Comparison of ENCODE assay signal across 14 mouse cellular contexts in the genomic region with DNA sequence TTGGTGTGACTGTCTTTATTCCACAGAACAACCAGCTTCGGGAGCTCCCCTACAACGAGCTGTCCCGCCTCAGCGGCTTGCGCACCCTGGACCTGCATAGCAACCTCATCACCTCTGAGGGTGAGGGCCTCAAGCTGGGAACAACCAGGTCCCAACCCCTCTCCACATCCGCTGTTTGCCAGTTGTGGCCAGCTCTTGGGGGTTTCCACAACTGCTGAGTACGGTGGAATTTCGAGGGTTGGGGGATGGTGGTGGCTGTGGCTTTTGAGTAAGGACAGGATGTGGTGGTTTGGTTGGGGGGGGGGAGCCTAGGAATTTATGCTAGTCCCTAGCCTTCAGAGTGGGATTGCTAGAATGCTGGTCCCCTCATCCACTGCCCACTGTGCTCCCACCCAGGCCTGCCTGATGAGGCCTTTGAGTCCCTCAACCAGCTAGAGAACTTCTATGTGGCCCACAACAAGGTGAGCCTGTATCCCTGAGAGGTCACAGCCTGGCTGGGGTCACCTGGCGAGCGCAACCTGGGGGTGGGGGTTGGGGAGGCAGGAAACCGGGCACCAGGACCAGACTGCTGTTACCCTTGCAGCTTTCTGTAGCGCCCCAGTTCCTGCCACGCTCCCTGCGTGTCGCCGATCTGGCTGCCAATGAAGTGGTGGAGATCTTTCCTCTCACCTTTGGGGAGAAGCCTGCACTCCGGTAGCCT. TPM values are rescaled to one million over a fixed set of nuclear protein-coding genes. Genes with fewer than 3 reads are reported as not detected.
A peak's percentile ranks its signal among the peaks of the same experiment; 100 is the strongest.
DNase-seq lines count a peak whose midpoint lies in the region; ATAC-seq lines count a peak whose summit lies in the region.
"Had no signal": no experiment of that assay in that cellular context is flagged by ENCODE, and none has a peak within 500 bp of the region (broad histone marks: within the 10 kb centered on the region; RNA-seq: fewer than 3 reads in every experiment).

No protein-coding gene starts in this region.

- no peak overlapping the region for H3K4me2 ChIP-seq in hindbrain, embryonic 16.5 days (ENCODE audit: low read length)
- H3K4me2 ChIP-seq: intestine, embryonic 15.5 days had no signal

- peaks cover 8% of the 10 kb centered on the region for H3K36me3 ChIP-seq in hindbrain, embryonic 10.5 days
- H3K36me3 ChIP-seq in hindbrain, embryonic 16.5 days (ENCODE audit: control insufficient read depth, insufficient read depth, low read length) = peaks cover 5% of the 10 kb centered on the region
- peaks cover 18% of the 10 kb centered on the region for H3K36me3 ChIP-seq in embryonic facial prominence, embryonic 10.5 days (replicated peaks)

- H3K9me3 ChIP-seq in hindbrain, embryonic 10.5 days = no peaks in the 10 kb centered on the region
- H3K9me3 ChIP-seq in hindbrain, embryonic 16.5 days (ENCODE audit: control insufficient read depth, low read length) = no peaks in the 10 kb centered on the region
- H3K9me3 ChIP-seq in embryonic facial prominence, embryonic 10.5 days = no peaks in the 10 kb centered on the region
- H3K9me3 ChIP-seq: intestine, embryonic 15.5 days had no signal

- peaks cover 22% of the 10 kb centered on the region for H3K4me1 ChIP-seq in hindbrain, embryonic 10.5 days (replicated peaks)
- no peaks in the 10 kb centered on the region for H3K4me1 ChIP-seq in hindbrain, embryonic 16.5 days (ENCODE audit: control insufficient read depth, insufficient read depth, low read depth, low read length)
- H3K4me1 ChIP-seq in embryonic facial prominence, embryonic 10.5 days = peaks cover 32% of the 10 kb centered on the region

- ATAC-seq in hindbrain, embryonic 16.5 days = no peak
- peak; percentile 64 for ATAC-seq in megakaryocyte progenitor cell, adult 5-6 weeks (replicated peaks; ENCODE audit: poor library complexity)
- ATAC-seq: intestine, embryonic 15.5 days had no signal

- H3K27me3 ChIP-seq in hindbrain, embryonic 10.5 days (ENCODE audit: insufficient read depth, poor library complexity, severe bottlenecking) = peaks cover 12% of the 10 kb centered on the region
- H3K27me3 ChIP-seq in hindbrain, embryonic 16.5 days (replicated peaks; ENCODE audit: control insufficient read depth, insufficient read depth, low read length) = no peaks in the 10 kb centered on the region
- peaks cover 19% of the 10 kb centered on the region for H3K27me3 ChIP-seq in embryonic facial prominence, embryonic 10.5 days (replicated peaks; ENCODE audit: low read depth, poor library complexity, severe bottlenecking)
- H3K27me3 ChIP-seq: intestine, embryonic 15.5 days had no signal

- WGBS in hindbrain, embryonic 10.5 days = 73% methylated on average over 17 of the region's 17 CpGs
- WGBS in hindbrain, embryonic 16.5 days = 76% methylated on average over 17 of the region's 17 CpGs
- WGBS in embryonic facial prominence, embryonic 10.5 days = 69% methylated on average over 17 of the region's 17 CpGs

- 0 out of 2 replicates have a peak overlapping the region, but pooled peaks have one; percentile 18 for H3K27ac ChIP-seq in hindbrain, embryonic 10.5 days
- H3K27ac ChIP-seq in hindbrain, embryonic 16.5 days (ENCODE audit: low read depth, low read length) = no peak overlapping the region
- peak overlapping the region; percentile 63 for H3K27ac ChIP-seq in embryonic facial prominence, embryonic 10.5 days (replicated peaks)
- H3K27ac ChIP-seq: gastrocnemius, adult 2 months; intestine, embryonic 15.5 days had no signal

- DNase-seq in hindbrain, embryonic 10.5 days (ENCODE audit: low spot score) = no peak
- DNase-seq in 416B (ENCODE audit: low read depth) = peak; percentile 75
- DNase-seq in embryonic facial prominence, embryonic 10.5 days (ENCODE audit: low spot score) = no peak
- no peak for DNase-seq in adrenal gland, adult 2 months
- no peak for DNase-seq in neural tube, embryonic 10.5 days (ENCODE audit: extremely low spot score, low spot score)
- DNase-seq in yolk sac, embryonic 10.5 days (ENCODE audit: low spot score) = no peak
- DNase-seq: adrenal gland, postnatal 25 days; gastrocnemius, adult 2 months; right cerebral cortex, adult 18-20 months had no signal

- H3K9ac ChIP-seq in hindbrain, embryonic 16.5 days (ENCODE audit: low read depth, low read length) = no peak overlapping the region
- H3K9ac ChIP-seq: intestine, embryonic 15.5 days had no signal

- no peak overlapping the region for H3K4me3 ChIP-seq in hindbrain, embryonic 10.5 days
- H3K4me3 ChIP-seq in hindbrain, embryonic 16.5 days (ENCODE audit: low read length) = no peak overlapping the region
- no peak overlapping the region for H3K4me3 ChIP-seq in embryonic facial prominence, embryonic 10.5 days
- H3K4me3 ChIP-seq: gastrocnemius, adult 2 months; intestine, embryonic 15.5 days had no signal

RNA-seq across cellular contexts. Expression of gene Podnl1, which starts 1.6 kb away (rescaled TPM):
- polyA plus RNA-seq in hindbrain, embryonic 10.5 days (2016; fragmentation: Nextera tagmentation; extraction: Ambion mirVana) = 0.13 TPM in 1 of 2 replicates, not detected in the other
- polyA plus RNA-seq in hindbrain, embryonic 16.5 days (2015; fragmentation: Nextera tagmentation; extraction: Ambion mirVana) = 0.51 and 0.55 TPM in 2 replicates
- 0.08 and 0.12 TPM in 2 replicates for polyA plus RNA-seq in embryonic facial prominence, embryonic 10.5 days (2016; fragmentation: Nextera tagmentation; extraction: Ambion mirVana)
- 0.05 TPM in 1 of 2 replicates, not detected in the other for total RNA-seq in megakaryocyte progenitor cell, adult 5-6 weeks (2015)
- total RNA-seq in megakaryocyte progenitor cell, adult 5-6 weeks (2017) = 0.54 TPM in 1 of 2 replicates, not detected in the other
- total RNA-seq in adrenal gland, adult 2 months (2021) = under 1 TPM; 0.23 to 0.31 TPM
- 2.4 and 2.5 TPM in 2 replicates for polyA plus RNA-seq in adrenal gland, adult 2 months (2012; rRNA removed)
- total RNA-seq: gastrocnemius, adult 2 months; left cerebral cortex, postnatal 25 days had no signal
- polyA plus RNA-seq: cortical plate, adult 2 months had no signal

RNA-seq across cellular contexts. Expression of gene Cc2d1a, which starts 20.4 kb away (rescaled TPM):
- 18.2 and 19.0 TPM in 2 replicates for polyA plus RNA-seq in hindbrain, embryonic 10.5 days (2016; fragmentation: Nextera tagmentation; extraction: Ambion mirVana)
- polyA plus RNA-seq in hindbrain, embryonic 16.5 days (2015; fragmentation: Nextera tagmentation; extraction: Ambion mirVana) = 53.3 and 54.5 TPM in 2 replicates
- 20.4 and 21.0 TPM in 2 replicates for polyA plus RNA-seq in embryonic facial prominence, embryonic 10.5 days (2016; fragmentation: Nextera tagmentation; extraction: Ambion mirVana)
- 7.3 and 8.0 TPM in 2 replicates for total RNA-seq in megakaryocyte progenitor cell, adult 5-6 weeks (2015)
- 5.7 and 8.0 TPM in 2 replicates for total RNA-seq in megakaryocyte progenitor cell, adult 5-6 weeks (2017)
- total RNA-seq in adrenal gland, adult 2 months (2021) = 10 to 100 TPM; 28.5 to 39.0 TPM
- polyA plus RNA-seq in adrenal gland, adult 2 months (2012; rRNA removed) = 35.8 and 37.1 TPM in 2 replicates

RNA-seq across cellular contexts. Expression of gene 4930432K21Rik, which starts 20.5 kb away (rescaled TPM):
- polyA plus RNA-seq in hindbrain, embryonic 10.5 days (2016; fragmentation: Nextera tagmentation; extraction: Ambion mirVana) = 2.1 TPM in 2 replicates
- polyA plus RNA-seq in hindbrain, embryonic 16.5 days (2015; fragmentation: Nextera tagmentation; extraction: Ambion mirVana) = 2.7 and 2.9 TPM in 2 replicates
- polyA plus RNA-seq in embryonic facial prominence, embryonic 10.5 days (2016; fragmentation: Nextera tagmentation; extraction: Ambion mirVana) = 1.5 and 1.8 TPM in 2 replicates
- total RNA-seq in megakaryocyte progenitor cell, adult 5-6 weeks (2015) = 0.17 and 0.32 TPM in 2 replicates
- total RNA-seq in megakaryocyte progenitor cell, adult 5-6 weeks (2017) = 2.1 and 2.2 TPM in 2 replicates
- total RNA-seq in adrenal gland, adult 2 months (2021) = under 1 TPM; 0.17 to 0.35 TPM
- polyA plus RNA-seq in adrenal gland, adult 2 months (2012; rRNA removed) = 0.44 and 0.48 TPM in 2 replicates

RNA-seq across cellular contexts. Expression of gene Dcaf15, which starts 22.8 kb away (rescaled TPM):
- polyA plus RNA-seq in hindbrain, embryonic 10.5 days (2016; fragmentation: Nextera tagmentation; extraction: Ambion mirVana) = 16.7 and 19.2 TPM in 2 replicates
- 21.5 and 22.7 TPM in 2 replicates for polyA plus RNA-seq in hindbrain, embryonic 16.5 days (2015; fragmentation: Nextera tagmentation; extraction: Ambion mirVana)
- polyA plus RNA-seq in embryonic facial prominence, embryonic 10.5 days (2016; fragmentation: Nextera tagmentation; extraction: Ambion mirVana) = 15.9 and 18.0 TPM in 2 replicates
- total RNA-seq in megakaryocyte progenitor cell, adult 5-6 weeks (2015) = 13.2 and 14.3 TPM in 2 replicates
- 20.5 and 22.0 TPM in 2 replicates for total RNA-seq in megakaryocyte progenitor cell, adult 5-6 weeks (2017)
- 10 to 100 TPM; 14.4 to 18.2 TPM for total RNA-seq in adrenal gland, adult 2 months (2021)
- 60.2 and 62.7 TPM in 2 replicates for polyA plus RNA-seq in adrenal gland, adult 2 months (2012; rRNA removed)

RNA-seq across cellular contexts. Expression of gene Nanos3, which starts 57.7 kb away (rescaled TPM):
- polyA plus RNA-seq in hindbrain, embryonic 10.5 days (2016; fragmentation: Nextera tagmentation; extraction: Ambion mirVana) = 2.5 and 6.8 TPM in 2 replicates
- polyA plus RNA-seq in hindbrain, embryonic 16.5 days (2015; fragmentation: Nextera tagmentation; extraction: Ambion mirVana) = 6.2 and 6.8 TPM in 2 replicates
- 2.4 and 3.5 TPM in 2 replicates for polyA plus RNA-seq in embryonic facial prominence, embryonic 10.5 days (2016; fragmentation: Nextera tagmentation; extraction: Ambion mirVana)
- total RNA-seq in megakaryocyte progenitor cell, adult 5-6 weeks (2015) = 0.54 and 1.7 TPM in 2 replicates
- total RNA-seq in megakaryocyte progenitor cell, adult 5-6 weeks (2017) = 3.5 TPM in 1 of 2 replicates, not detected in the other
- total RNA-seq in adrenal gland, adult 2 months (2021) = 1 to 10 TPM; 1.1 to 1.3 TPM
- polyA plus RNA-seq in adrenal gland, adult 2 months (2012; rRNA removed) = 0.36 and 1.0 TPM in 2 replicates
- total RNA-seq: gastrocnemius, adult 2 months had no signal
